Mouse (Mus musculus) CH12.LX (cell line): ENCODE measurements at regions not wholly inside any gene's neighbourhood (a gene's known extent, or its start where the extent isn't known, plus 50 kb on each side); places are given as distances from the start of the nearest gene placed in this dataset.
A peak's percentile ranks its signal among the peaks of the same experiment; 100 is the strongest.

Experiments
- DNase-seq: peaks from one replicate; pipeline ENCODE4 v3.0.0-alpha.2; 2013; ENCODE audit errors: extremely low read depth
- H3K27ac ChIP-seq: 2 replicates; pipeline ENCODE4 v1.5.1; 2012; ENCODE audit warnings: low read depth, mild to moderate bottlenecking, control low read depth, moderate library complexity; ENCODE audit not compliant: insufficient read depth
- H3K27me3 ChIP-seq: replicated peaks from 2 replicates; pipeline ENCODE3; 2012; ENCODE audit warnings: inconsistent platforms
- H3K36me3 ChIP-seq, 2 experiments: replicated peaks in 1 of 2; 2 replicates each; pipeline versions ENCODE3 to v1.6.1; 2012; ENCODE audit warnings: inconsistent platforms in 1 of 2, low read length in 1 of 2, mild to moderate bottlenecking in 1 of 2, mixed read lengths in 1 of 2, moderate library complexity in 1 of 2; ENCODE audit not compliant: control insufficient read depth in 1 of 2, insufficient read depth in 1 of 2
- H3K4me1 ChIP-seq, 2 experiments: 2 replicates each; pipeline ENCODE4 v1.6.1; 2012; ENCODE audit warnings: inconsistent platforms in 1 of 2, moderate library complexity in 1 of 2; ENCODE audit not compliant: insufficient read depth in 2 of 2, control insufficient read depth in 1 of 2
- H3K4me2 ChIP-seq: 2 replicates; pipeline ENCODE4 v1.6.1; 2012; ENCODE audit warnings: low read depth, mild to moderate bottlenecking, control low read depth; ENCODE audit not compliant: poor library complexity, insufficient read depth, severe bottlenecking
- H3K4me3 ChIP-seq, 3 experiments: fragments of 150-350 bp in 1 of 3; sonication (generic) in 1 of 3; replicated peaks in 1 of 3; 2 replicates each; pipeline versions ENCODE3 to v1.5.1; 2011 to 2012; ENCODE audit warnings: low read depth in 2 of 3, low read length in 2 of 3, mild to moderate bottlenecking in 2 of 3, moderate library complexity in 2 of 3, control low read depth in 1 of 3, improper control_type of control experiment in 1 of 3, inconsistent platforms in 1 of 3, mixed read lengths in 1 of 3; ENCODE audit not compliant: poor library complexity in 1 of 3
- H3K79me2 ChIP-seq: replicated peaks from 2 replicates; pipeline ENCODE4 v1.6.1; 2012; ENCODE audit warnings: mild to moderate bottlenecking, moderate library complexity; ENCODE audit not compliant: control insufficient read depth, poor library complexity, insufficient read depth, severe bottlenecking; ENCODE audit errors: extremely low read depth
- H3K9ac ChIP-seq: 2 replicates; pipeline ENCODE4 v1.6.1; 2012; ENCODE audit warnings: low read depth, mild to moderate bottlenecking, control low read depth, moderate library complexity; ENCODE audit not compliant: insufficient read depth
- H3K9me3 ChIP-seq: replicated peaks from 2 replicates; pipeline ENCODE3; 2012; ENCODE audit warnings: low read length, inconsistent platforms, mixed read lengths
- CHD2 ChIP-seq: IDR thresholded peaks from 2 replicates; pipeline ENCODE4 v1.6.1; 2011; ENCODE audit warnings: low read length, improper control_type of control experiment
- CTCF ChIP-seq, 2 experiments: IDR thresholded peaks in 1 of 2; conservative IDR thresholded peaks in 1 of 2; 2 replicates each; pipeline ENCODE4 v1.5.1; 2011 to 2012; ENCODE audit warnings: low read depth in 2 of 2, low read length in 2 of 2, improper control_type of control experiment in 1 of 2, inconsistent platforms in 1 of 2, mild to moderate bottlenecking in 1 of 2, moderate library complexity in 1 of 2
- E2F4 ChIP-seq: IDR thresholded peaks from 2 replicates; pipeline ENCODE4 v1.6.1; 2011; ENCODE audit warnings: low read depth, low read length, improper control_type of control experiment; ENCODE audit not compliant: insufficient replicate concordance
- EP300 ChIP-seq: IDR thresholded peaks from 2 replicates; pipeline ENCODE4 v1.6.1; 2011; ENCODE audit warnings: low read length, improper control_type of control experiment
- ETS1 ChIP-seq: conservative IDR thresholded peaks from 2 replicates; pipeline ENCODE4 v1.6.1; 2012; ENCODE audit warnings: low read depth, mild to moderate bottlenecking, inconsistent platforms, low read length, improper control_type of control experiment, moderate library complexity
- GABPA ChIP-seq: IDR thresholded peaks from 2 replicates; pipeline ENCODE4 v1.6.1; 2012; ENCODE audit warnings: low read depth, low read length, improper control_type of control experiment, inconsistent platforms; ENCODE audit not compliant: insufficient replicate concordance
- HCFC1 ChIP-seq: IDR thresholded peaks from 2 replicates; pipeline ENCODE4 v1.6.1; 2012; ENCODE audit warnings: low read depth, mild to moderate bottlenecking, inconsistent platforms, low read length, improper control_type of control experiment
- IRF4 ChIP-seq: IDR thresholded peaks from 2 replicates; pipeline ENCODE4 v1.6.1; 2014; ENCODE audit warnings: low read depth, mild to moderate bottlenecking, inconsistent platforms, low read length, improper control_type of control experiment
- JUN ChIP-seq: IDR thresholded peaks from 2 replicates; pipeline ENCODE4 v1.6.1; 2011; ENCODE audit warnings: low read depth, mild to moderate bottlenecking, low read length, improper control_type of control experiment, moderate library complexity; ENCODE audit not compliant: insufficient read depth
- JUND ChIP-seq: conservative IDR thresholded peaks from 2 replicates; pipeline ENCODE4 v1.6.1; 2011; ENCODE audit warnings: low read depth, low read length, improper control_type of control experiment
- KAT2A ChIP-seq: IDR thresholded peaks from 2 replicates; pipeline ENCODE4 v1.6.1; 2012; ENCODE audit warnings: low read length, improper control_type of control experiment, inconsistent platforms; ENCODE audit not compliant: insufficient replicate concordance
- MAX ChIP-seq: IDR thresholded peaks from 2 replicates; pipeline ENCODE4 v1.6.1; 2011; ENCODE audit warnings: low read length, improper control_type of control experiment
- MAZ ChIP-seq: IDR thresholded peaks from 2 replicates; pipeline ENCODE4 v1.6.1; 2012; ENCODE audit warnings: low read depth, mild to moderate bottlenecking, inconsistent platforms, low read length, improper control_type of control experiment, moderate library complexity
- MEF2A ChIP-seq: IDR thresholded peaks from 2 replicates; pipeline ENCODE4 v1.6.1; 2014; ENCODE audit warnings: low read depth, mild to moderate bottlenecking, inconsistent platforms, low read length, improper control_type of control experiment, borderline replicate concordance
- MXI1 ChIP-seq: IDR thresholded peaks from 2 replicates; pipeline ENCODE4 v1.6.1; 2011; ENCODE audit warnings: mild to moderate bottlenecking, low read depth, low read length, improper control_type of control experiment
- MYC ChIP-seq: IDR thresholded peaks from 2 replicates; pipeline ENCODE4 v1.6.1; 2011; ENCODE audit warnings: low read depth, mild to moderate bottlenecking, improper control_type of control experiment, low read length
- NELFE ChIP-seq: IDR thresholded peaks from 2 replicates; pipeline ENCODE4 v1.6.1; 2011; ENCODE audit warnings: low read depth, low read length, improper control_type of control experiment
- NRF1 ChIP-seq: IDR thresholded peaks from 2 replicates; pipeline ENCODE4 v1.6.1; 2014; ENCODE audit warnings: low read depth, mild to moderate bottlenecking, inconsistent platforms, low read length, improper control_type of control experiment, moderate library complexity
- POLR2A ChIP-seq: IDR thresholded peaks from 2 replicates; pipeline ENCODE4 v1.6.1; 2011; ENCODE audit warnings: low read depth, mild to moderate bottlenecking, improper control_type of control experiment, low read length
- POLR2AphosphoS2 ChIP-seq: IDR thresholded peaks from 2 replicates; pipeline ENCODE4 v1.6.1; 2011; ENCODE audit warnings: low read depth, low read length, improper control_type of control experiment
- RCOR1 ChIP-seq: conservative IDR thresholded peaks from 2 replicates; pipeline ENCODE4 v1.6.1; 2012; ENCODE audit warnings: low read depth, mild to moderate bottlenecking, inconsistent platforms, low read length, improper control_type of control experiment
- SIN3A ChIP-seq: IDR thresholded peaks from 2 replicates; pipeline ENCODE4 v1.6.1; 2012; ENCODE audit warnings: low read length, improper control_type of control experiment, inconsistent platforms
- SMC3 ChIP-seq: IDR thresholded peaks from 2 replicates; pipeline ENCODE4 v1.6.1; 2011; ENCODE audit warnings: low read depth, low read length, improper control_type of control experiment
- TCF12 ChIP-seq: IDR thresholded peaks from 2 replicates; pipeline ENCODE4 v1.6.1; 2014; ENCODE audit warnings: low read depth, mild to moderate bottlenecking, inconsistent platforms, low read length, improper control_type of control experiment
- UBTF ChIP-seq: IDR thresholded peaks from 2 replicates; pipeline ENCODE4 v1.6.1; 2012; ENCODE audit warnings: low read depth, mild to moderate bottlenecking, inconsistent platforms, low read length, improper control_type of control experiment, moderate library complexity
- USF1 ChIP-seq: IDR thresholded peaks from 2 replicates; pipeline ENCODE4 v1.6.1; 2014; ENCODE audit warnings: low read depth, mild to moderate bottlenecking, inconsistent platforms, low read length, improper control_type of control experiment
- ZC3H11A ChIP-seq: IDR thresholded peaks from 2 replicates; pipeline ENCODE4 v1.6.1; 2012; ENCODE audit warnings: low read depth, mild to moderate bottlenecking, inconsistent platforms, low read length, improper control_type of control experiment
- ZKSCAN1 ChIP-seq: IDR thresholded peaks from 2 replicates; pipeline ENCODE4 v1.6.1; 2012; ENCODE audit warnings: low read depth, inconsistent platforms, low read length, improper control_type of control experiment, borderline replicate concordance
- ZMIZ1 ChIP-seq: IDR thresholded peaks from 2 replicates; pipeline ENCODE4 v1.6.1; 2012; ENCODE audit warnings: low read depth, mild to moderate bottlenecking, inconsistent platforms, low read length, improper control_type of control experiment
- ZNF384 ChIP-seq: IDR thresholded peaks from 2 replicates; pipeline ENCODE4 v1.6.1; 2012; ENCODE audit warnings: low read depth, low read length, improper control_type of control experiment, inconsistent platforms
- dilution Hi-C: fragments of 300-500 bp; cut with MboI; formaldehyde crosslinking; loops from 2 replicates; pipeline ENCODE4 v1.14.3; 2020; ENCODE audit warnings: low sequenced_read_pairs; ENCODE audit not compliant: extremely low pct_unique_long_range_greater_than_20kb, extremely low pct_ligation_motif_present
- in situ Hi-C: fragments of 300-500 bp; cut with MboI; formaldehyde crosslinking; loops from 3 replicates; pipeline ENCODE4 v1.14.3; 2019; ENCODE audit warnings: low sequenced_read_pairs, low pct_ligation_motif_present, low pct_unique_long_range_greater_than_20kb, mixed read lengths

DNA sequence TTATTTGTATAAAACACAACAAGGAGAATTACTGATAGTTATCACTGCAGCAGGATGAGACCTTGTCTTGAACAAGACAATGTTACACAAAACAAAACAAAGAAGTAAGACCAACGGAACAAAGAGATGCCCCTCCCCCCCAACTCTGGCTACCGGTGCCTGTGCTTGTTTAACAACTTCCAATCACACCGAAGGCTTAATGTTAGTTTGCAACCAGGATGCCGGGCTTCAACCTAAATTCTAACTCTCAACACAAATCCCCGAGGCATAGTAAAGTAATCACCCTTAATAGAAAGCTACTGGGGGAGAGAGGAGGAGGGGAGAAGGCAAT is 65.9 kb downstream of the Ddx3x start:
- TF ChIP-seq POLR2A, result no peak
- no peak for TF ChIP-seq USF1
- no peak for TF ChIP-seq ZMIZ1
- no peak for TF ChIP-seq EP300
- TF ChIP-seq MAZ, result no peak
- TF ChIP-seq UBTF, result no peak
- no peak for TF ChIP-seq ZKSCAN1
- no peak for TF ChIP-seq MAX
- TF ChIP-seq ETS1, result no peak
- no peak for TF ChIP-seq NELFE
- Histone ChIP-seq H3K27me3 (no peaks in the 10 kb centered on the region), H3K4me3 (peak overlapping the region; percentile 51 to 57 (median 54)), H3K36me3 (no peaks in the 10 kb centered on the region), H3K79me2 (no peaks in the 10 kb centered on the region), H3K9ac (peak overlapping the region; percentile 61), H3K4me2 (0 out of 2 replicates have a peak overlapping the region, but pooled peaks have one; percentile 66), H3K27ac (peak overlapping the region; percentile 95; the same call in 1 of the 2 replicates), H3K9me3 (no peaks in the 10 kb centered on the region), H3K4me1 (peaks cover 7 to 9% of the 10 kb centered on the region in 2 experiments; a peak in 3 of 4 replicates)
- dilution Hi-C loops, result no loop called here
- no peak for DNase-seq
- in situ Hi-C loops, result no loop called here

DNA sequence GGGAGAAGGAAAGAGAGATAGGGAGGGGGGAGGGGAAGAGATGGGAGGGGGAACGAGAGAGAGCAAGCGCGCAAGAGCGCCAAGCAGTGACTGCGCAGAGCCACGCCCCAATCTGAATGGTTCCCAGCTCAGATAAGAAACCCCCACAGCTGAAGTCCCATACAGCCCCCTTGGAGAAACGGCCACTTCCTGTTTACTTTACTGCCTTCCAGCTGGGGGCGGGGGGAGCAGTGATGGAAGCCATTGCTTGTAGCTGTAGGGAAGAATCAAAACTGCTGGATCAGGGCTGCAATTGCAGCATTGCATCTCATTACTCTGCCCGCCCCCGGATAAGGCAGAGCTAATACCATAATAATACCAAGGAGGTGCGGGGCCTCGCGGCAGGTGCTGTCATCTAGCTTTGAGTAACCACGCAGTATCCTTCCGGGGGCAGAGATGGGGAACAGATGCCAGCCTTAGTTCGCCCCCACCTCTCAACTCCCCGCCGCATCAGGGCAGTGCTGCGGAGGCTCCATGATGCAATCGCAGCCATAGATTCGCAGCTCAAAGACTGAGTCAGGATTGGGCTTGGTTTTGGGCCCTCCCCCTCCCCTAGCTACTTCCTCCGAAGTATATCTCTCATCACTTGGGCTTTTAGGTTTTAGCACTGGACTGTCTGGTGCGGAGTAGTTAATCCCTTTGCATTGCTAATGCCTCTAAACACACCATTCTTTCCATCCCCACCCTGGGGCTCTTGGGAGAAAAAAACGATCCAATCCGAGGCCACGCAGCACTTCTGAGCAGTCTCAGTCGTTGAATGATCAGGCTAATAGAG is 66.5 kb downstream of the Ddx3x start:
- dilution Hi-C loops, result no loop called here
- Histone ChIP-seq H3K27ac (peak overlapping the region; percentile 95), H3K9me3 (no peaks in the 10 kb centered on the region), H3K79me2 (no peaks in the 10 kb centered on the region), H3K4me2 (peak overlapping the region; percentile 51), H3K36me3 (no peaks in the 10 kb centered on the region), H3K9ac (peak overlapping the region; percentile 74), H3K27me3 (no peaks in the 10 kb centered on the region), H3K4me1 (peaks cover 7 to 9% of the 10 kb centered on the region in 2 experiments; a peak in 3 of 4 replicates), H3K4me3 (peak overlapping the region; percentile 51 to 60 (median 54))
- peak; percentile 82 for DNase-seq
- in situ Hi-C loops, result no loop called here
- no peak for TF ChIP-seq MYC
- no peak for TF ChIP-seq RCOR1
- no peak for TF ChIP-seq GABPA
- TF ChIP-seq NRF1, result peak; percentile 77
- TF ChIP-seq POLR2A, result peak; percentile 60
- peak; percentile 59 for TF ChIP-seq ETS1
- peak; percentile 39; the same call in 1 of the 2 replicates for TF ChIP-seq TCF12
- TF ChIP-seq MEF2A, result 0 out of 2 replicates have a peak, but pooled peaks have one; percentile 37
- TF ChIP-seq KAT2A, result no peak
- peak; percentile 85 for TF ChIP-seq MAZ
- peak; percentile 38; the same call in 1 of the 2 replicates for TF ChIP-seq NELFE
- TF ChIP-seq SIN3A, result peak; percentile 56; the same call in 1 of the 2 replicates
- TF ChIP-seq MXI1, result peak; percentile 42; the same call in 1 of the 2 replicates
- no peak for TF ChIP-seq CTCF (conservative IDR thresholded peaks at IDR 0.05 in 1 of 2, IDR thresholded peaks at IDR 0.05 in 1 of 2; ENCODE audit: low read depth in 2 of 2, low read length in 2 of 2)
- no peak for TF ChIP-seq SMC3
- peak; percentile 85 for TF ChIP-seq CHD2
- TF ChIP-seq JUND, result no peak
- TF ChIP-seq UBTF, result no peak
- TF ChIP-seq HCFC1, result peak; percentile 12; the same call in 1 of the 2 replicates
- no peak for TF ChIP-seq POLR2AphosphoS2
- no peak for TF ChIP-seq E2F4
- TF ChIP-seq ZC3H11A, result no peak
- no peak for TF ChIP-seq JUN
- 0 out of 2 replicates have a peak, but pooled peaks have one; percentile 48 for TF ChIP-seq MAX
- TF ChIP-seq ZKSCAN1, result no peak
- TF ChIP-seq IRF4, result peak; percentile 35; the same call in 1 of the 2 replicates
- TF ChIP-seq ZNF384, result no peak
